Mouse (Mus musculus): ENCODE measurements around the gene Tfdp2.
A peak's percentile ranks its signal among the peaks of the same experiment; 100 is the strongest.

Gene Tfdp2

DNA sequence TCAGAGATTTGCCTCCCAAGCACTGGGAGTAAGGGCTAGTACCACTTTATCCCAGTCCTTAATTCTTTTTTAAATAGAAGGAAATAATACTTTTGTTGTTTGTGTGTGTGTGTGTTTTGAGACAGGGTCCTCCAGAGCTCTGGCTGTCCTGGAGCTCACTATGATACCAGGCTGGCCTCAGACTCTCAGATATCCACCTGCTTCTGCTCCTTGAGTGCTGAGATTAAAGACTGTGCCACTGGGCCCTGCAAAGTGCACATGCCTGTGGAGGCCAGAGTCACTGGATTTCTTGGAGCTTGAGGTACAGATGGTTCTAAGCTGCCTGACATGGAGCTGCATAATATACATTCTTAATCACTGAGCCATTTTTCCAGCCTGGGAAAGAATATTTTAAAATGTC lies 32.2 kb downstream of the Tfdp2 start:
- no peak for DNase-seq (ENCODE audit: low read depth, low spot score)

DNA sequence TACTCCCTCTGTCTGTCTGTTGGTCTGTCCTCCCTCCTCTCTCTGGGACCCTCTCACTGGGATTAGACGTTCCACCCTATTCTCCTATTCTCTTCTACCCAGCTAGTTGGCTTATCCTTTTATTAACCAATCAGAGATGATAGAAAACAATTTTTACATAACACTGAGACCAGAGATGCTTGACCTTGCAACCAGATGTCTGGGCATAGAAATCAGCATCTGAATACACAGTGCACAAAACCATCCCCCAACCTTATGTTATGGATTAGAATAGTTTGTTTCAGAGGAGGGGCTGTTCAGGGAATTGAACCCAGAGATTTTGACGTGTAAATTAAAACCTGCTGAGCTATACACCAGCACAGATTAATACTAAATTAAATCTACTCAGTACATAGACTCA lies 34.2 kb downstream of the Tfdp2 start:
- DNase-seq (ENCODE audit: low read depth, low spot score) = peak; percentile 14

DNA sequence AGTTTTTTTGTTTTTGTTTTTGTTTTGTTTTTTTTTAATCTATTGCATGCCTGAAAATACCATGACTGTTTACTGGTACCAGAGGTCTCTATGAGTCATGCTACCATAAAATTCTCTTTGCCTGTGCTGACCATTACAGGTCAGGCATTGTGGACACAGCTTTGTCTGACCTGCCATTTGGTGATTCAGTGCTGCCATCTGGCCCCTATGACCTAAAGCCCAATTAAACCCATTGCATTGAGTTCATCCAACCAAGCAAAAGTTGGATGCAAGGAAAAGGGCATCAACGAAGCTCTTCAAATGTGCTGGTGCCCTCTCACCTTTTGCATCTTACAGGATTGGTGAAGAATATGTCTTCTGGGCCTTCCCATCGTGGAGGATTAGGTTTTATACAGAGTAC lies 39.4 kb downstream of the Tfdp2 start:
- no peak for DNase-seq (ENCODE audit: low read depth, low spot score)

DNA sequence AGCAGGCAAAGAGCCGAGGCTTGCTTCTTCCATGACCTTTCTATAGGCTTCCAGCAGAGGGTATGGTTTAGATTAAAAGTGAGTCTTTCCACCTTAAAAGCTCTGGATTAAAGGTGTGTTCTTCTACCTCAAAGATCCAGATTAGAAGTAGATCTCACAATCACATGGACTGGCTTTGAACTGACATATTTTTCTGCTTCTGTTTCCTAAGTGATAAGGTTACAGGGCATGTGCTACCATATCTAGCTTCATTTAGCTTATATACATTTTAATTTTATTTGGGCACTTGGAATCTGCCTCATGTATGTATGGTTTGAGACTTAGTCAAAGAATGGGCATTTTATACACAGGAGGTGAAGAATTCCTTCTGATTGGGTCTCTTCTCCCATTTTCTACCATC lies 41.3 kb downstream of the Tfdp2 start:
- DNase-seq (ENCODE audit: low read depth, low spot score) = no peak

DNA sequence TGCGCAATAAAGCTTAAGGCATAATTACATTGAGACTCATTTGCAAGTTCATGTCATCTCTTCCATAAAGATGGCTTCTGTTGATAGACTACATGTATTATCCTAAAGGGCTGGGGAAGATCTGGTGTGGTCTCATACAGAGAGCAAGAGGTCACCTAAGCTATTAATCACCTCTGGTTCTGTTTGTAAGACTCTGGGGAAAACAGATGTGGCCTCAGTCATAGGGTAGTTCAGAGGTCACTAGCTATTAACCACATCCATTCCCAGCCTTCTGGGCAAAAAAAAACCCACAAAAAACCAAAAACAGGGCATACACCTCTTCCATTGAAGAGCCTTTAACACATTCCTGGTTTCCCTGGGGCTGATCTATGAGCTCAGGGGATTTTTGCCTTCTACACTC lies 42.2 kb downstream of the Tfdp2 start:
- DNase-seq (ENCODE audit: low read depth, low spot score) = no peak

DNA sequence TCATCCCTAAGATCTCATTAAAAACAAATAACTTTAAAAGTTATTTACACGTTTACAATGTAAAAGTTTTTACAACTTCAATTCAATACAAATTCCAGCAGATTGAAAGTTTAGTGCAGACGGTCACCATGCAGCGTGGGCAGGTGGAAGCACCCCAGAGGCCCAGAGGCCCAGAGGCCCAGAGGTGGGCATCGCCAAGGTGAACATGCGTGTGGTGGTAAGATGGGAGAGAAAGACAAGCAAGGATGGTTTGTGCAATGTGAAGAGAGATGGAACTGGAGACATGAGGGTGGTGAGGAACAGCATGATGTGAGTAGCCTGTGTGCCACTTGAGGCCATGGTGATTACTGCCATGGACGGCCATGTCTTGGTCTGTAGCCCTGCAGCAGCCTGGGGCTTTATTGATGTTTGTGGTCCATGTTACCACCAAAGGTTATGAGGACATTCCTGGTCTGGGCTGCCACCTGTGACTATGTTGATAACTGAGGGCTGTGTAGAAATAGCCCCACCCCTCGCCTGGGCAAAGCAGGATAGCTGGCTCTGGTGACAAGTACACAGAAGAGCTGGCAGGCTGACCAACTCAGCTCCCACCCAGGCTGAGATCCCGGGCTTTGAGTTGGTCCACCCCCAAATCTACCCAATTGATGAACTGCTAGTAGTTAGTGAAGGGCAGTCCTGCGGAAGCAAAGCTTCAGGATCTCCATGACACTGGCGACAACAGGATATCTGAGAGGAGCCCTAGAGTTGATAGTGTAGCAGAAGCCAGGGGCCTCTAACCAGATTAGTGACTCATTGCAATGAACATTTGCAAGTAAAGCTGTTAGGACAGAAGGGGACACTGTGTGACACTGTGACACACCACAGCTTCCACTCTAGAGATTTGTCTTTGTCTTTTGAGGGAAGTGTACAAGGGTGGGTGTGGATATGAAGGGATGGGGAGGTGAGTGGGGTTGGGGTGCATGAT lies 45.3 kb downstream of the Tfdp2 start:
- no peak for DNase-seq (ENCODE audit: low read depth, low spot score)

DNA sequence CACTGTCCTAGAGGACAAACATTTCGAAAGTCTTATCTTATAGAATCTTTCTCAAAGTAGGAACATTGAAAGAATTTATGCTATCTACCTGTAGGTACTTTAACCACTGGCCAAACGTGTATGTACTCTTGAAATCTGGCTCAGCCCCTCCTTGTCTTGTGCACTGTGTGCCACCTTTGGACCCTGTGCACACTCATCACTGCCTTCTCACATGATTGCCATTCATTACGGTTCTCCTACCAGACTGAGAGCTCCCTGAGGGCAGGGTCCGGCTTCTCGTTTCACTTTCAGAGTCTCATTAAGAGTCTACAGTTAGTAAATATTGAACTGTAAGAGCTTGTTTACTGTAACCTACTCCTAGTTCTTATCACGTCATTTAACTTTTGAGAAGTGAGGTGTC lies 47.8 kb downstream of the Tfdp2 start:
- DNase-seq (ENCODE audit: low read depth, low spot score) = no peak

DNA sequence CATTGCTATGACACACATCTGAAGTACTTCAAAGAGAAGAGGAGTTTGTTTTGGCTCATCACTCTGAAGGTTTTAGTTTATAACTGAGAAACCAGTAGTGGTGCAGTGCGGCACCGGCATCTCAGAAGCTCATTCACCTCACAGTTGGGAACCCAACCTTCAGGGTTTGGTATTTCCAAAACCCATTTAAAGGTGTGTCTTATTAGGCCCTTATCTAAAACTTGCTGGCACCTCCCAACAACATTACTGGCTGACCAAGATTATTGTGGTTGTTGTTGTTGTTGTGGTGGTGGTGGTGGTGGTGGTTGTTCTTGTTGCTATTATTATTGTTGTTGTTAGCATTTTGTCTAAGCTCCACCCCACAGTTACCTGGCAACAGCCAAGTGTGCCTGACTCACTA lies 58.7 kb downstream of the Tfdp2 start:
- no peak for DNase-seq (ENCODE audit: low read depth, low spot score)

DNA sequence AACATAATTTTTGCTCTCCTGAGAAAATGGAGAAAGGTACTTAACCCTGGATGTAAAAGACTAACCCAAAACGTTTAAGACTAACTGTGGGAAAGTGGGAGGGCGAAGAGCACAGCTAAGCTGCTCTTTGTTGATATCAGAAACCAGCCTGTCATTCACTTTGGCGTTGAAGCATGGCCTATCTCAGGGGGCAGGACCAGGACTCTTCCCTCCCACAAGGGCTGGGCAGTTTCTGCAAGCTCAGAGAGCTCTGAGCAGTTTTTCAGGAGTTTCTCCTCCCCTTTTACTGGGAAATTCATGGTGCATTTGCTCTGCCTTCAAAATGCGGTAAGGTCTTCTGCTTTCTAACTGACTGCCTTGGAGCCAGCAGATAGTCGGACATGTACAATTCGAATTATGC lies 62.4 kb downstream of the Tfdp2 start:
- no peak for DNase-seq (ENCODE audit: low read depth, low spot score)

DNA sequence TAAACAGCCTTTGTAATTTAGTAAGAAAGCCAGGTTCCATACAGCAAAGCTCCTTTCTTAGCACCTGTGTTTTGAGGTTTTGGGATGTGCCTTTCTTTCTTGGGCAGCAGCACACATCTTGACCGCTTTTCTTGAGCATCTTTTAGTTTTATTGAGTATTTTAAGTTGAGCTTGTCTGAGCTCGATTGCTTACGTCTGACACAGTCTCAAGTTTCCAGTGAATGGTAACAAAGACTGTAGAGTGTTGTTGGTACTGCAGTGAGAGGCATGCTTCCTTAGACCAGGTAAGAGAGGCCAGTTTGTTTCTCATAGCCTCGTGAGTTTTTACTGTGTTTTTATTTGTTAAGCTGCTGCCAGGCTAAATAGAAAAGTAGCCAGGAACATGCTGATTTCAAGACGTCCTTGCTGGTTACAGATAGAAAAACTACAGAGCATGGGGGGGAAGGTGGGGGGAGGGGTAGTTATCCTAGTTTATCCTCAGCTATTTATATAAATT lies 63.0 kb downstream of the Tfdp2 start:
- no peak for DNase-seq (ENCODE audit: low read depth, low spot score)

DNA sequence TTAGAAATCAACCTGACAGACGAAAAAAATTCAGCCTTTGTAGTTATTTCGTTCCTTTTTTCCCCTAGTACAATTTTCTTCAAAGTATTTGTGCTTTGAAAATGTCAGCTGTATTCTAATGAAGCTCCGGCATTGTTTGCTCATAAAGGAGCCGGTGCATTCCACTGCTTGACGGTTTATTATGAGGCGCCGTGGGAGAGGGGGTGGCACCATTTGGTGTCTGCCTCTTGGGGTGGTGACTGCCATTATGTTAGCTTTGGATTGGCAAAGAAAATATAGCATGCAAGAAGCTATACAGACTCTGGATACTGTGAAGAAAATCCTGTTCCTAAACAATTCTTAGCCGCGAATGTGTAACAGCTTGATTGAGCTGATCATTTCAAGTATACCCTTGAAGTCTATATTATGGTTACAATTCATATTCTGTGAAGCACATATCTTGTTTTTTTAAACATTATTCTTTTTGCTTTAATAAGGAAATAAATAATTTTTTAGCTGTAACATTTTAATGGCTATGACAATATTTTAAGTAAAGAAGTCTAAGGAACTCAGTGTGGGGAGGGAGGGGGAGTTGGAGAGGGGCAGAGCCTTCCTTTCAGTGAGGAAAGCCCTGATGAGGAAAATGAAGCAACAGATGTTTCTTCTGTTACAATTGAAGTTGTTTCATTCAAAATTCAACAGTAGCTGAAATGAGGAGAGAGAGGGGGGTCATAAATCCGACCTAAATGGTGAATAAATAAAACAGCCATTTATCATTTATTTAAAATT lies 63.9 kb downstream of the Tfdp2 start:
- DNase-seq (ENCODE audit: low read depth, low spot score) = no peak

DNA sequence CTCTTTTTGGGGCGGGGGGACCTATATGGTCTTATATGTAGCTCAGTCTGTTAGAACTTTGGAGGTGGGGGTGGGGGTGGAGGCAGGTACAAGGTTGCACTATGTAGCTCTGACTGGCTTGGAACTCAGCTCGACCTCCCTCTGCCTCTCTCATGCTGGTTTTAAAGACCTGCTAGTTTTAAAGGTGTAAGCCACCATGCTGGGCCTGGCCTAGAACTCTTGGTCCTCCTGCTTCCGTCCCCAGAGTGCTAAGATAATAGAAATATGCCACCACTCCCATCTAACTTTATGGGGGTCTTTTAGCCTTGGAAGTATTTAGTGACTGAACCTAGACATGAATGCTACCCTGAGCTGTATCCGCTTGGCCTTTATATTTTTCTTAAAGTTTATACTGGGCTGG lies 65.0 kb downstream of the Tfdp2 start:
- no peak for DNase-seq (ENCODE audit: low read depth, low spot score)

DNA sequence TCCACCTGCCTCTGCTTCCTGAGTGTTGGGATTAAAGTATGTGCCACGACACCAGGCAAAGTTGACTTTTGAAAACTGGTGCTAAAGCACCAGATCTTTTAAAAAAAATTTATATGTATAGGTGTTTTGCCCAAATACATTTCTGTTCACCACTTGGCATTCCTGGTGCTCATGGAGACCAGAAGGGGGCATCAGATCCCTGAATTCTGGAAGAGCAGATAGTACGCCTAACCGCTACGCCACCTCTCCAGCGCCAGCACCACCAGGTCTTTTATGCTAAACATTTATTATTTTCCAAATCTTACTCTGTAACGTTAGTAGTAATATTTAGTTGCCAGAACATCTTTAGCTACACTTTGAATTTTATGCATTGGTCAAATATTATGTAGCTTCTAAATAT lies 65.9 kb downstream of the Tfdp2 start:
- DNase-seq (ENCODE audit: low read depth, low spot score) = no peak

DNA sequence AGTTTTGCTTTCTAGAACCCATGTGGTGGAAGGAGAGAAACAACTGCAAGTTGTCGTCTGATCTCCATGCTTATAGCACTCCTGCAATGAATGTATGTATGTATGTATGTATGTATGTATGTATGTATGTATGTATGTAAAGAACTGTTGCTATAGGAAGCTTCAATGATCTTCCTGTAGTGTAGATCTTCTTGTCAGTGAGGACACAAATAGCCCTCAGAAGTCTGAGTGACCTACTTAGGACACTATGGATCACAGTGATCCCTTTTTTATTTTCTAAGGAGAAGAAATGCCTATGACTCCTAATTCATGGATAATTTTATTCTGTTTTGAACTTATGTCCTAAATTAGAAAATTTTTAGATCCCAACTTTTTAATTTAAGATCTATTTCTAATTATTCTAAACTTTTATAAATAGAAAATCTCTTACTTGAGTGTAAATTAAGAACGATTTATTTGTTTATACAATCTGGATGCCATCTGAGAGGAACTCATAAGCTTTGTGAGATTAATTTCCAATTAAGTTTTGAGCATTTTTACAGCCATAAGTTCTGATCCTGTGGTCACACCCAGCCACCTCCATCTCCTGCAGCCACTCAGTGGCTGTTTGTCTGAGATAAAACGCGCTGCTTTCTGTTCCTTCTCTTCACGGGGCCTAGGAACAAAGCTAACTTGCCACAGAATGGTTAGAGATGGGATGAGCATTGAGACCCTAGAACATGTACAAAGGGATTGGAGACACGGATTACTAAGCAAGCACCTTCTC lies 70.9 kb downstream of the Tfdp2 start:
- DNase-seq (ENCODE audit: low read depth, low spot score) = no peak

DNA sequence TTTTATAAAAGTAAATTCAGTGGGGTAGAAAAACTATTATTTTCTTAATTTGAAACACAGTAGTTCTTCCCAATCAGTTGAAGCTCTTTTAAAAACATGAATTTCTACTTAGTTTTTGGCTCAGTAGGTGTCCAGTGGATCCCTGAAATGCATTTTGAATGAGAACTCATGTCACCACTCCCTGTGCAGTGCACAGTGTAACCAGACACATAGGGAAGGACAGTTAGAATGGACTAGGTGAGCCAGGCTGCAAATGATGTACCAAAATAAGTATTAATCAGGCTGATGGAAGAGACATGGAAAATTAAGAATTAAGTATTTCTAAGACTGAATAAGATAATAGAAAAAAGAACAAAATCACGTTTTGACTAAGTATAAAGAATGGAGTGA lies 71.5 kb downstream of the Tfdp2 start:
- DNase-seq (ENCODE audit: low read depth, low spot score) = no peak

DNA sequence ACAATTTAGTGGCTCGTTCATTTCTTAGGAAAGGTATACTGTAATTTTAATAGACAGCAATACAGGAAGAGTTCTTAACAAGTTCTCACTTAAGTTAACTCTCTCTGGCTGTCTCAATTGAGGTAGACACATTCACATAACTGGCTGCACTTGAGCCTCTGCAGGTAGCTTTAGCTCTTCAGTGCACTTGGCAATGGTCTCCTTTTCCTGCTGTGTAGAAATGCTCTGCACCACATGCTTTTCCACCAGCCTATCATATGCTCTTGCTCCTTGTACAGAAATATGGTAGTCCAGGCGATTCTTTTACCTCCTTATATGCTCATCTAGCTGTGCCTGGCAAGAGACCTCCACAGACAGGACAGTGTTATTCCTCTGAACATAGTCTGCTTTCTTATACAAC lies 73.7 kb downstream of the Tfdp2 start:
- no peak for DNase-seq (ENCODE audit: low read depth, low spot score)

DNA sequence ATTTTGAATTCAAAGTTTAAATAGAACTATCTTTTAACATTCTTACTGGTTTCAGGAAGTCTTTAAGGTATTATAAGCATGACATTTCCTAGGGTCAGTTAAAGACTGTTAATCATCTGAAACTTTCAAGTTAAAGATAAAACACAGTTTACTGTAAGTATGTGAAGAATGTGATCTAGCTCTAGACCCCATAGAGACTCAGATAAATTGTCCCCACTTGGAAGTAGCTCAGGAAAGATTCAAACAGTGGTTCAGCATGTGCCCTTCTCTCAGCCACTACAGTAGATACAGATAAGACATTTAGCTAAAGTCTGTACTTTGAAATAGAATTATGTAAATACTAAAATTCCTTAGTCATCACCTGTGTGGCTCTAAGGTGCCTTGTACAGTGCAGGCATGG lies 79.5 kb downstream of the Tfdp2 start:
- no peak for DNase-seq (ENCODE audit: low read depth, low spot score)

DNA sequence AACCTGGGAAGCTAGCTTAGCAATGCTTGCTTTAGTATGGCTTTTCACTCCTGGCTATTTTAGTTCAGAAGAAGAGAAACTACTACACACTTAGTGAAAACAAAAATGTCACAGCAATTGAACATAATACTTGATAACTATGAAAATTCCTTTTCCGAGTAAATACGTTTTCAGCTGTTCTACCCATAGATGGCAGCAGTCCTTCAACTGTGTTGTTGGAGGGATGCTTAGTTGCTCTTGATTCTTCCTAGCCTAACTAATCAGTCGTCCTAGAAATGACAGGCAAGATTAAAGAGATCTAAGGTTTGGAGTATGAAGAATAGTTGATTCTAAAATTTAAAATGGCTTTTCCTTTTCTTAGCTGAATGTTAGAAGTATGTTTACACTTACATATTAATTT lies 85.4 kb downstream of the Tfdp2 start:
- DNase-seq (ENCODE audit: low read depth, low spot score) = no peak

DNA sequence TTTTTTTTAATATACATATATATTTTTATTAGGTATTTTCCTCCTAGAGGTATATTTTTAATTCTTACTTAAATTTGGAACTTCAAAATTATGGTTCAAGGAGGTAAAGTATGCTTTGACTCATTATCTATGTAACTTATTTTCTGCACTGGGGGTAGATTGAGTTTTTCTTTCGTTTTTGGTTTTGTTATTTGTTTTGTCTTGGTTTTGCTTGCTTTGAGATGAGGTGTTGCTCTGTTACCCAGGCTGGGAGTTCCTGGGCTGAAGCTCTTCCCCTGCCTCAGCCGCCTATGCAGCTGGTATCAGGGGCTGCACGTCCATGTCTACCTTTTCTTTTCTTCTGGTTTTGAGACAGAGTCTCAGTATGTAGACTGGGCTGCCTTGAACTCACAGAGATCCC lies 86.0 kb downstream of the Tfdp2 start:
- no peak for DNase-seq (ENCODE audit: low read depth, low spot score)

DNA sequence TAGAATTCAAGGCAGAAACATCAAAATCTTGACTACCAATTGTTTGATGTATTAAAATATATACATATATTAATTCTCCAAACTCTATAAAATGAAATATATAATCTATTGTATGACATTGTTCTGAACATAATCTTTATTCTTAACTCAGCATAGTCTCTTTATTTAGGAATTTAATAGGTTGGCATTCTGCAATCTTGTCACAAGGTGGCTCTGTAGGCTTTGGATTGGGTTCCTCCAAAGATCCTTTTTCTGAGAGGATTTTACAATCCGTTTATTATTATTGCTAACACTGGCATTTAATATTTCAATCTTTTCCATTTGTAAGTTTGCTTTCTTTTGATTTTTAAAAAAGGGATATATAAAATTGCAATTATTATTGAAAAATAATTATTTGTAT lies 88.8 kb downstream of the Tfdp2 start:
- DNase-seq (ENCODE audit: low read depth, low spot score) = no peak

DNA sequence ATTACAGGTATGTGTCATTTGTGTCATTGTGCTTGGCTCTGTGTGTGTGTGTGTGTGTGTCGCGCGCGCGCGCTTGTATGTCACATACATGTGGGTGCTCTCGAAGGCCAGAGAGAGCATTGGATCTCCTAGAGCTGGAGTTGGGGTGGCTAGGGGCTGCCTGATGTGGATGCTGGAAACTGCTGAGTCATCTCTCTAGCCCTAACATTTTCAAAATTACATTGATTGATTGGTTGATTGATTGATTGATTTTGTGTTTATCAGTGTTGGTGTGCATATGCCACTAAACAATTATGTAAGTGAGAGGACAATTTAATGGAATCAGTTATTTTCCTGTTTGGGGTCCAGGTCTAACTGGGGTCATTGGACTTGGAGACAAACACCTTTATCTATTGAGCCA lies 96.1 kb downstream of the Tfdp2 start:
- DNase-seq (ENCODE audit: low read depth, low spot score) = no peak

Data from WW6 (cell line).